Mouse (Mus musculus): ENCODE data around the gene Cmip. TPM values are rescaled to one million over a fixed set of nuclear protein-coding genes. Genes with fewer than 3 reads are reported as not detected.

Cmip gene
- polyA plus RNA-seq, 1 experiment: 92.3 TPM

- H3K27me3 ChIP-seq (replicated peaks): no peaks in the 10 kb centered on the region
- H3K36me3 ChIP-seq (replicated peaks; ENCODE audit: low read length): peaks cover 3% of the 10 kb centered on the region
- TF ChIP-seq GATA1 (IDR thresholded peaks at IDR 0.05; ENCODE audit: borderline replicate concordance, low read length) (no peak), FLI1 (IDR thresholded peaks at IDR 0.05; ENCODE audit: low read length) (no peak)
- no peaks in the 10 kb centered on the region for H3K9me3 ChIP-seq
- peaks cover 58% of the 10 kb centered on the region for H3K4me1 ChIP-seq
- H3K4me3 ChIP-seq (replicated peaks): no peak overlapping the region
These were observed 215.5 kb downstream of the Cmip start for GRCm38 (mm10) chr8:117472332-117472731.

- Histone ChIP-seq H3K9me3 (0 out of 2 replicates have a peak, but pooled peaks cover 2% of the 10 kb centered on the region), H3K4me1 (peaks cover 75% of the 10 kb centered on the region), H3K4me3 (replicated peaks) (peak overlapping the region; percentile 87), H3K27me3 (replicated peaks) (no peaks in the 10 kb centered on the region), H3K36me3 (replicated peaks; ENCODE audit: low read length) (peaks cover 11% of the 10 kb centered on the region)
- TF ChIP-seq FLI1 (IDR thresholded peaks at IDR 0.05; ENCODE audit: low read length): no peak
- no peak for TF ChIP-seq GATA1 (IDR thresholded peaks at IDR 0.05; ENCODE audit: borderline replicate concordance, low read length)
These were observed 218.1 kb downstream of the Cmip start for GRCm38 (mm10) chr8:117474944-117475343.

DNA sequence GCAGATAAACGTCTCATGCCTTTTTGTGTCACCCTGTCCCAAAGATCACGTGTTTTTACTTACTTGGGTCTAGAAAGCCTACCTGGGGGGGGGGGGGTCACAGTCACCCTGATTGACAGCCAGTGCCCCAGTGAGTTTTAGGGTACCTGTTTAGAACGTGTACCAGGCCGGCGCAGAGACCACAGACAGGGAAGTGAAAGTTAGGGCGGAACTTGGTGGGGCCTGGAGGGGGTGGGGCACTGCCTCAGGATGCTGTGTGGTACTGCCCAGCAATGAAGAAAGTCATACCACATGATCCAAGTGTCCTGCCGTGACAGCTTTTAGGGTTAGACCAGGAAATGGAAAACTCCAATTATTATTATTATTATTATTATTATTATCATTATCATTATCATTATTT, 219.0 kb downstream of the Cmip start:
- peaks cover 75% of the 10 kb centered on the region for H3K4me1 ChIP-seq
- peaks cover 13% of the 10 kb centered on the region for H3K36me3 ChIP-seq (replicated peaks; ENCODE audit: low read length)
- TF ChIP-seq GATA1 (IDR thresholded peaks at IDR 0.05; ENCODE audit: borderline replicate concordance, low read length): no peak
- no peak for TF ChIP-seq FLI1 (IDR thresholded peaks at IDR 0.05; ENCODE audit: low read length)
- 0 out of 2 replicates have a peak, but pooled peaks cover 5% of the 10 kb centered on the region for H3K9me3 ChIP-seq
- H3K4me3 ChIP-seq (replicated peaks): peak overlapping the region; percentile 84
- no peaks in the 10 kb centered on the region for H3K27me3 ChIP-seq (replicated peaks)

DNA sequence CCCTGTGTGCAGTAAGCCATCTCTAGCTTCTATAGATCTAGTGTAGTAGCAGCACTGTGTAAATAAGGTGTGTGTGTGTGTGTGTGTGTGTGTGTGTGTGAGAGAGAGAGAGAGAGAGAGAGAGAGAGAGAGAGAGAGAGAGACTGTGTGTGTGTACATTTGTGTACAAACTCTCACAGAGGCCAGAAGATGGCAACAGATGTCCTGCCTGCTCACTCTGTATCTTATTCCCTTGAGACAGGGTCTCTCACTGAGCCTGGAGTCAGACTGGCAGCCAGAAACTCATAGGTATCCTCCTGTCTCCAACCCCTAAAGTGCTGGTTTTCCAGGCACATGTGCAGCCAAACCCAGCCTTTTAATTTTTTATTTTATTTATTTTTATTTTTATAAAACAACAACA, 221.2 kb downstream of the Cmip start:
- H3K36me3 ChIP-seq (replicated peaks; ENCODE audit: low read length): peaks cover 13% of the 10 kb centered on the region

DNA sequence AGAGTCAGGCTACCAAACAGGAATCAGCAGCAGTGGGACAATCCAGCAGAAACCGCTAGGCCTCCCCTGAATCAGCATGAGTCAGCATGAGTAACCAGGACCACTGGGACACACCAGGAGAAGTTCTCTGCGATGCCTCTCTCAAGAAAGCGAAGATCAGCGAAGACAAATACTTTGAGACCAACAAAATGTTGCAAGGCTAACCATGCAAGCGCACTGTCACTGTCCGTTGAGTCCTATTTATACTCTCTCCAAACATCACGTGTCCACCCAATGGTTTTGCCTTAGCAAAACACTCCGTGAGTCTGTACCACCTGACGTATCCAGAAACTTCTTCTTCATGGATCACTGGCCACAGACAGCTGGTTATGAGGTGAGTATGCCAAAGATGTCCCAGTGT, 223.1 kb downstream of the Cmip start:
- H3K9me3 ChIP-seq: 0 out of 2 replicates have a peak, but pooled peaks cover 5% of the 10 kb centered on the region
- H3K4me1 ChIP-seq: peaks cover 92% of the 10 kb centered on the region
- peak overlapping the region; percentile 6 for H3K4me3 ChIP-seq (replicated peaks)
- peaks cover 10% of the 10 kb centered on the region for H3K36me3 ChIP-seq (replicated peaks; ENCODE audit: low read length)
- TF ChIP-seq FLI1 (IDR thresholded peaks at IDR 0.05; ENCODE audit: low read length) (no peak), GATA1 (IDR thresholded peaks at IDR 0.05; ENCODE audit: borderline replicate concordance, low read length) (no peak)
- no peaks in the 10 kb centered on the region for H3K27me3 ChIP-seq (replicated peaks)

More for the DNA sequence above, 221.2 kb downstream of the Cmip start:
- TF ChIP-seq FLI1 (IDR thresholded peaks at IDR 0.05; ENCODE audit: low read length) (no peak), GATA1 (IDR thresholded peaks at IDR 0.05; ENCODE audit: borderline replicate concordance, low read length) (no peak)
- Histone ChIP-seq H3K27me3 (replicated peaks) (no peaks in the 10 kb centered on the region), H3K9me3 (0 out of 2 replicates have a peak, but pooled peaks cover 5% of the 10 kb centered on the region), H3K4me3 (replicated peaks) (no peak overlapping the region), H3K4me1 (peaks cover 82% of the 10 kb centered on the region)

DNA sequence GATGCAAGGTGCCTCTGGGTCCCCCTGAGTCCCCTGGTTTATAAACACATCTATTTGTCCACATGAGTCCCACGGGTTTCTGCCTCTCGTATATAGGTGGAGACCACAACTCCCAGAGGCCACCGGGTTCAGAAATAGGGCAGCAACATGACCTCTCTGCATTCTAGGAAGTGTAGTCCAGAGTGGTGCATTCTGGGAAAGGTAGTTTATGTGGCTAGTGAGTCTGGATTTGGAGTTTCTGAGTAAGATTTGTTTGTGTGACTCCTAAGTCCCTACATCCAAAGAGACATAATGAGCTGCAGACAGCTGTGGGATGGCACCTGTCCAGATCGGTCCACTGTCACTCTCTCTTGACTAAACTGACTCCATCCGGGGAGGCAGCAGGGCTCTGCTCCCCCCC, 223.7 kb downstream of the Cmip start:
- Histone ChIP-seq H3K4me3 (replicated peaks) (peak overlapping the region; percentile 47), H3K4me1 (peaks cover 87% of the 10 kb centered on the region), H3K27me3 (replicated peaks) (no peaks in the 10 kb centered on the region), H3K36me3 (replicated peaks; ENCODE audit: low read length) (peaks cover 10% of the 10 kb centered on the region), H3K9me3 (0 out of 2 replicates have a peak, but pooled peaks cover 5% of the 10 kb centered on the region)
- TF ChIP-seq GATA1 (IDR thresholded peaks at IDR 0.05; ENCODE audit: borderline replicate concordance, low read length) (no peak), FLI1 (IDR thresholded peaks at IDR 0.05; ENCODE audit: low read length) (no peak)

DNA sequence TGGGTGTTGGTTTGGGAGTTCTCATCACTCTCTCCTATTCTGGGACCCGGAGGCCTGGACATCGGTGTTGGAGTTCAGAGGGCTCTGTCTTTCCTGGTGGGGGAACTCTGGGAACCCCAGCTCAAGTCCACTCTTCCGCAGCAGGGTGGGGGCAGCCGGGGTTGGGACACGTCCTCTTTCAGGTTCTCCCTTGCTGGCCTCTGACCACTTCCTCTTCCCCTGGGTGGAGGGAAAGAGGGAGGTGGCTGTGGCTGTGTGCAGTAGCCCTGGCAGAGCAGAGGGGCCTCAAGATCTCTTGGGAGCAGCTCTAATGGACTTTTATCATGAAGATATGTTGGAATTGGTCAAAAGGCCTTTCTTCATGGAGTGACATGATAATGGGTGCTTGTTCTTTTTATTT, 225.0 kb downstream of the Cmip start:
- peaks cover 90% of the 10 kb centered on the region for H3K4me1 ChIP-seq
- peaks cover 10% of the 10 kb centered on the region for H3K36me3 ChIP-seq (replicated peaks; ENCODE audit: low read length)
- 0 out of 2 replicates have a peak, but pooled peaks cover 5% of the 10 kb centered on the region for H3K9me3 ChIP-seq
- no peaks in the 10 kb centered on the region for H3K27me3 ChIP-seq (replicated peaks)
- peak overlapping the region; percentile 85 for H3K4me3 ChIP-seq (replicated peaks)
- TF ChIP-seq FLI1 (IDR thresholded peaks at IDR 0.05; ENCODE audit: low read length) (peak; percentile 58; the same call in 1 of the 2 replicates), GATA1 (IDR thresholded peaks at IDR 0.05; ENCODE audit: borderline replicate concordance, low read length) (no peak)

DNA sequence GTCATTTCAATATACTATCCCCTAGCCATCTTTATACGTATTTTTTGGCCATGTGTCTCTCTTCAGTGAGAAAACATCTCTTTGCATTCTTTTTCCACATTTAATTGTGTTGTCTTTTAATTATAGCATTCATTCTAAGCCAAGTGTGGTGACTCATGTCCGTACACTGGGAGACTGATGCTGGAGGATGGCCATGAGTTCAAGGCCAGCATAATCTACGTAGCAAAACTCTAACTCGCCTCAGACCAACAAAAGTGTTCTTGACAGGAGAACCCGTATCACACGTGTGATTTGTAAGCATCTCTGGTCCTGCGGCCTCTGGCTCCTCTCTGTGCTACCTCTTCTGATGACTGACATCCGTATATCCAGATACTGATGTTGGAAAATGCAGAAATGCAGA, 227.9 kb downstream of the Cmip start:
- H3K27me3 ChIP-seq (replicated peaks): peaks cover 2% of the 10 kb centered on the region
- H3K4me3 ChIP-seq (replicated peaks): no peak overlapping the region
- 0 out of 2 replicates have a peak, but pooled peaks cover 5% of the 10 kb centered on the region for H3K9me3 ChIP-seq
- H3K4me1 ChIP-seq: peaks cover 75% of the 10 kb centered on the region
- peaks cover 4% of the 10 kb centered on the region for H3K36me3 ChIP-seq (replicated peaks; ENCODE audit: low read length)
- TF ChIP-seq GATA1 (IDR thresholded peaks at IDR 0.05; ENCODE audit: borderline replicate concordance, low read length): no peak
- TF ChIP-seq FLI1 (IDR thresholded peaks at IDR 0.05; ENCODE audit: low read length): no peak

DNA sequence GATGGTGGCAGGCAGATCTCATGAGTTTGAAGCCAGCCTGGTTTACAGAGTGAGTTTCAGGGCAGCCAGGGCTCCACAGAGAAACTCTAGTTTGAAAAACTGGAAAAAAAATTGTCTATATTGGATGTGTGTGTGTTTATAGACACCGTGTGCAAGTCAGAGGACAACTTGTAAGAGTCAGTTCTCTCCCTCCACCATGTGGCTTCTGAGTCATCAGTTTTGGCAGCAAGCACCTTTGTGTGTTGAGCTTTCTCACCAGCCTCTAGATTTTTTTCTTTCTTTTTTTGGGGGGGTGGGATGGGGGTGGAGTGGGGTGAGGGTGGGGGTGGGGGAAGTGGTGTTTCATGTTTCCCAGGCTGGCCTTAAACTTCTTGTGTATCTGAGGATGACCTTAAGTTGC, 228.5 kb downstream of the Cmip start:
- Histone ChIP-seq H3K9me3 (no peaks in the 10 kb centered on the region), H3K36me3 (replicated peaks; ENCODE audit: low read length) (no peaks in the 10 kb centered on the region), H3K27me3 (replicated peaks) (peaks cover 2% of the 10 kb centered on the region), H3K4me1 (peaks cover 73% of the 10 kb centered on the region), H3K4me3 (replicated peaks) (no peak overlapping the region)
- TF ChIP-seq FLI1 (IDR thresholded peaks at IDR 0.05; ENCODE audit: low read length): no peak
- TF ChIP-seq GATA1 (IDR thresholded peaks at IDR 0.05; ENCODE audit: borderline replicate concordance, low read length): no peak

DNA sequence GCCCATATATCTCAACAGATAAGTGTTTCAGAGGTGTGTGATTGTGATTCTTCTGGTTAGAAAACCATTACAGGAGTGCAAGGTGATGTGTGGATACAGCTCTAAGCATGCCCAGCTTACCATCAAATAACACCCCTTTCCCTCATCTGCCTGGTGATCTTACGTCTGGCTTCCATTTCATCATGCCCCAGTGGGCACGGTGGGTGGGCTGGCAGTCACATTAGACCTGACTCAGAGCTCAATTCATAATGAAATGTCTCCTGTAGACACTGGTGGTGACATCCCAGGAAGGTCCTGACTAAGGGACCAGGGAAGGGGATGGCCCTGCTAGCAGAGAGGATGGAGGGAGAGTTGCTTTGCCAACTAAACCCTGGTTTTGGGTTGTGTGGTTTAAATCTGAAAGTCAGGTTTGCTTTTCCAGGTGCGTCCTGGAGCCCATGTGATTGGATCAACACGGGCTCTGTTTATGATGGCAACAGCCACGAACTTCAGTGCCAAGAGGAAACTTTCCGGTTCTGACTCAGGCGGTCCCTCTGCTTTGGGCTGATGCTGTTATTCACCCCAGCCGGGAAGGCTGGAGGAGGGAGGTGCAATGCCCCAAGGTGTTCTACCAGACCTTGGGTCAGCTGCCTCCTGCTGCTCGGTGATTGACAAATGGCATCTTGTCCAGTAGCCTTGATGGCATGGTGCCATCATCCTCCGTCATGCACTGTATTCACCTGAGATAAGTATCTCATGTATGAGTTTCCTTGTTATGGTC, 231.6 kb downstream of the Cmip start:
- Histone ChIP-seq H3K9me3 (no peaks in the 10 kb centered on the region), H3K4me1 (peaks cover 68% of the 10 kb centered on the region), H3K4me3 (replicated peaks) (no peak overlapping the region), H3K27me3 (replicated peaks) (peaks cover 2% of the 10 kb centered on the region), H3K36me3 (replicated peaks; ENCODE audit: low read length) (no peaks in the 10 kb centered on the region)
- TF ChIP-seq FLI1 (IDR thresholded peaks at IDR 0.05; ENCODE audit: low read length) (no peak), GATA1 (IDR thresholded peaks at IDR 0.05; ENCODE audit: borderline replicate concordance, low read length) (no peak)
